Mouse (Mus musculus): ENCODE data around the gene Ociad1. TPM values are rescaled to one million over a fixed set of nuclear protein-coding genes. Genes with fewer than 3 reads are reported as not detected.

Gene Ociad1
- polyA plus RNA-seq (2012; fragmentation: generic; extraction: Trizol): 213 TPM

DNA sequence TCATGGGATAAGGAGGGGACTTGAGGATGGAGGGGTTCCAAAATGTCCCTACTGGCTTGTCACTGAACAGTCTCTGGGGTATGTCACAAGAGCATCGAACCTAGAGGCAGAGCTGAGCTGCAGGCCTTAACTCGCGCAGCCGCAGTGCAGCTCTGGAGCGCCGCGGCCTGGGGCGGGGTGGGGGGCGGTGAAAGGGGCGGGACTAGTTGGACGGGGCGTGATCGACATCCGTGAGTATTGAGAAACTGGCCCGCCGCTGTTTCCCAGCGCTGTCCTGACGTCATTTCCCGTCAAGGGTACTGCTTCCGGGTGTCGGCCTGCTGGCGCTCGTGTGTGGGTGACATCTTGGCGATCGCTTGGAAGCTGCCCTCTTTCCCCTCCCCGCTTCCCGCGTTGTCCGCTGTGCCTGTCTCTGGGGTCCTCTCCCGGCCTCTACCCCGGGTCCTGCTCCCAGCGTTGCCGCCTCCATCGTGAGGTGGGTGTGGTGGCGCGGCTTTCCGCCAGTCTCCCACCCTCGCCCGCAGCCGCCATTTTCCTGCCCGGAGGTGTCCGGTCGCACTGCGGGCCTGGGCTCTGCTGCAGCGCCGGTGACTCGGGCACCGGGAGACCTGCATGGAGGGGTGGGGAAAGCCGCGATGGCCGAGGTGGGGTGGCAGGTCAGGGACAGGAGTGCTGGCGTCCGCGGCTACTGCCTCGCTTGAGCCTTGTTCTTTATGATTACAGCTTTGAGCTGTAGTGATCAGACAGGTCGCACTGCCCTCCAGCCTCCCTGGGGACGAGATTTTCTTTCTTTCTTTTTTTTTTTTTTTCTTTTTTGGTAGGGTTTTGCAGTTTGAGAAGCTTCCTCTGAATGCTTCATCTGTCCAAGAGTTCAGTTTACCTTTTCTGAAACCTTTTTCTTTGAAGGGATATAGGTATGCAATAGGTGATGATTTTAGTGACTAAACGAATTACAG is at the start of gene Ociad1:
Gene Ociad1 (plus strand): TSS at position 283 of the 956 bp plus-strand sequence.
- Histone ChIP-seq H3K79me2 (ENCODE audit: control insufficient read depth, insufficient read depth) (peaks cover 50% of the 10 kb centered on the region), H3K4me3 (peak within 1 kb of the TSS; percentile 84), H3ac (ENCODE audit: control insufficient read depth, insufficient read length) (peak within 1 kb of the TSS; percentile 55), H3K36me3 (ENCODE audit: control insufficient read depth, insufficient read depth) (peaks cover 17% of the 10 kb centered on the region), H3K27me3 (ENCODE audit: control insufficient read depth, insufficient read depth, insufficient read length) (no peaks in the 10 kb centered on the region), H3K4me2 (ENCODE audit: low read depth) (peak within 1 kb of the TSS; percentile 83)
- TF ChIP-seq SRF (IDR thresholded peaks at IDR 0.05; ENCODE audit: control insufficient read depth, insufficient read length, low read depth) (no peak), POLR2A (IDR thresholded peaks at IDR 0.05; ENCODE audit: insufficient read length, low read depth) (peak; percentile 85), POLR2AphosphoS2 (IDR thresholded peaks at IDR 0.05; ENCODE audit: insufficient read length, low read depth) (peak; percentile 81), CEBPB (IDR thresholded peaks at IDR 0.05; ENCODE audit: insufficient read depth, poor library complexity, severe bottlenecking) (0 out of 2 replicates have a peak, but pooled peaks have one; percentile 13), REST (IDR thresholded peaks at IDR 0.05; ENCODE audit: insufficient read depth, insufficient read length) (no peak), USF1 (IDR thresholded peaks at IDR 0.05; ENCODE audit: low read depth) (no peak)

DNA sequence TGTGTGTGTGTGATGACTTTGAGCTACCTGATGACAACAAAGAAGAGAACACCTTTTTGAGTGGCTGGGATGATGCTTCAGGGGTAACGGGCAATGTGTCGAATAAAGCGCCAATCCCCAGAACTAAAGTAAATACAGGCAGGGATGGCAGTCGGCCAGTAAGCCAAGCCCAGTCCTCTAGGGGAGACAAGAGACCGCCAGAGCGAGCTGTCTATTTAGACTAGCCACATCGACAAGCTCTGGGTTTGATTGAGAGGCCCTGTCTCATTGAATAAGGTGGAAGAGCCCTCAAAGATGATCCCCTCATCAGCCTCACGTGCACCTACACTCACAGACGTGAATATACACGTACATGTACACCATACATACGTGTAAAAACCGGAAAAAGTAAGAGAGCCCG is 48.2 kb upstream of the Ociad1 start:
- Histone ChIP-seq H3K27me3 (ENCODE audit: control insufficient read depth, insufficient read depth, insufficient read length) (no peaks in the 10 kb centered on the region), H3K4me2 (ENCODE audit: low read depth) (no peak overlapping the region), H3ac (ENCODE audit: control insufficient read depth, insufficient read length) (no peak overlapping the region), H3K79me2 (ENCODE audit: control insufficient read depth, insufficient read depth) (peaks cover 61% of the 10 kb centered on the region), H3K36me3 (ENCODE audit: control insufficient read depth, insufficient read depth) (no peaks in the 10 kb centered on the region), H3K4me3 (no peak overlapping the region)
- TF ChIP-seq POLR2A (IDR thresholded peaks at IDR 0.05; ENCODE audit: insufficient read length, low read depth) (no peak), MYOG (IDR thresholded peaks at IDR 0.05; ENCODE audit: control insufficient read depth in 1 of 3, insufficient read depth in 1 of 3, insufficient read length in 2 of 3, low read depth in 2 of 3) (no peak), TCF12 (IDR thresholded peaks at IDR 0.05; ENCODE audit: insufficient read depth, poor library complexity, severe bottlenecking) (no peak), REST (IDR thresholded peaks at IDR 0.05; ENCODE audit: insufficient read depth, insufficient read length) (no peak), MYOD1 (IDR thresholded peaks at IDR 0.05; ENCODE audit: control insufficient read depth in 1 of 3, insufficient read length in 2 of 3, low read depth in 2 of 3) (no peak), POLR2AphosphoS2 (IDR thresholded peaks at IDR 0.05; ENCODE audit: insufficient read length, low read depth) (no peak), MAX (IDR thresholded peaks at IDR 0.05; ENCODE audit: low read depth) (no peak), TCF3 (IDR thresholded peaks at IDR 0.05; ENCODE audit: insufficient read length, low read depth) (no peak), USF1 (IDR thresholded peaks at IDR 0.05; ENCODE audit: low read depth) (no peak), E2F4 (IDR thresholded peaks at IDR 0.05; ENCODE audit: insufficient read depth) (no peak)

DNA sequence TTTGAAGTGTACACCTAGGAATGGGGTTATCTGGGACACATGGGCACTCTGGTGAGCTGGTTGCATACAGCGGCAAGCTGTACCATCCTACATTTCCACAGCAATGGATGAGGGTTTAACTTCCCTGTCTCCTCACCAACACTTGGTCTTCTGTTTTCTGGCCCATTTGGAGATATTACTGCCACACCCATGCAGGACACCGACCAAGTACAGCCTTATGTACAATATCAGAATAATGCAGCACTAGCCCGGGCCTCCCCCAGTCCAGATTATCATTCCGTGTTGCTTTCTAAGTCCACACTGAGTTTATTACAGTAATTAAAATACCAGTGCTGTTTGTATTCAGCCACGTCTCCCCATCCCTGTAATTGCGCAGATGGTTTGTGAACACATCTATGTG is 46.2 kb upstream of the Ociad1 start:
- H3ac ChIP-seq (ENCODE audit: control insufficient read depth, insufficient read length): no peak overlapping the region
- no peak overlapping the region for H3K4me2 ChIP-seq (ENCODE audit: low read depth)
- no peak overlapping the region for H3K4me3 ChIP-seq
- no peaks in the 10 kb centered on the region for H3K36me3 ChIP-seq (ENCODE audit: control insufficient read depth, insufficient read depth)
- peaks cover 64% of the 10 kb centered on the region for H3K79me2 ChIP-seq (ENCODE audit: control insufficient read depth, insufficient read depth)
- no peak for TF ChIP-seq USF1 (IDR thresholded peaks at IDR 0.05; ENCODE audit: low read depth)
- TF ChIP-seq REST (IDR thresholded peaks at IDR 0.05; ENCODE audit: insufficient read depth, insufficient read length): no peak
- no peak for TF ChIP-seq CEBPB (IDR thresholded peaks at IDR 0.05; ENCODE audit: insufficient read depth, poor library complexity, severe bottlenecking)
- TF ChIP-seq SRF (IDR thresholded peaks at IDR 0.05; ENCODE audit: control insufficient read depth, insufficient read length, low read depth): no peak
- no peak for TF ChIP-seq POLR2A (IDR thresholded peaks at IDR 0.05; ENCODE audit: insufficient read length, low read depth)
- no peak for TF ChIP-seq POLR2AphosphoS2 (IDR thresholded peaks at IDR 0.05; ENCODE audit: insufficient read length, low read depth)
- no peak for TF ChIP-seq MAX (IDR thresholded peaks at IDR 0.05; ENCODE audit: low read depth)
- no peak for TF ChIP-seq TCF3 (IDR thresholded peaks at IDR 0.05; ENCODE audit: insufficient read length, low read depth)
- no peak for TF ChIP-seq MYOD1 (IDR thresholded peaks at IDR 0.05; ENCODE audit: control insufficient read depth in 1 of 3, insufficient read length in 2 of 3, low read depth in 2 of 3)
- no peak for TF ChIP-seq E2F4 (IDR thresholded peaks at IDR 0.05; ENCODE audit: insufficient read depth)
- no peak for TF ChIP-seq TCF12 (IDR thresholded peaks at IDR 0.05; ENCODE audit: insufficient read depth, poor library complexity, severe bottlenecking)
- TF ChIP-seq MYOG (IDR thresholded peaks at IDR 0.05; ENCODE audit: control insufficient read depth in 1 of 3, insufficient read depth in 1 of 3, insufficient read length in 2 of 3, low read depth in 2 of 3): no peak
- no peaks in the 10 kb centered on the region for H3K27me3 ChIP-seq (ENCODE audit: control insufficient read depth, insufficient read depth, insufficient read length)

DNA sequence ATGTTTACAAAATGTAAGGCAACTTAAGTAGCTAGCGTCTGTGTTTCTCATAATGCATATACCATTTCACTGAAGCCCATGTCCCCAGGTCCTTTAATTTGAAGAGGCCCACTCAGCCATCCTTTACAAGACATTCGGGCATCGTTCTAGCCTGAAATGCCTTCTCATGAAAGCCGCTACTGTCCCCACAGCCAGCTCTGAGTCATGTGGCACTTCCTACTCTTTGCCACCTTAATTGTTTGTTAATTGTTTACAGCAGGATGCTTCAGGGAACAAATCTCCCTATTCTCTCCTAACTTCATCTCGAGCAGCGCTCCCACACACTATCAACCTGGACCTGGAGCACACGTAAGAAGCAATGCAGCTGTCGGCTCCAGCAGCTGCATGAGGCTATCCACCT is 44.4 kb upstream of the Ociad1 start:
- Histone ChIP-seq H3K4me3 (no peak overlapping the region), H3K36me3 (ENCODE audit: control insufficient read depth, insufficient read depth) (no peaks in the 10 kb centered on the region), H3K27me3 (ENCODE audit: control insufficient read depth, insufficient read depth, insufficient read length) (no peaks in the 10 kb centered on the region), H3ac (ENCODE audit: control insufficient read depth, insufficient read length) (no peak overlapping the region), H3K4me2 (ENCODE audit: low read depth) (no peak overlapping the region), H3K79me2 (ENCODE audit: control insufficient read depth, insufficient read depth) (peaks cover 80% of the 10 kb centered on the region)
- TF ChIP-seq CEBPB (IDR thresholded peaks at IDR 0.05; ENCODE audit: insufficient read depth, poor library complexity, severe bottlenecking) (no peak), POLR2A (IDR thresholded peaks at IDR 0.05; ENCODE audit: insufficient read length, low read depth) (no peak), USF1 (IDR thresholded peaks at IDR 0.05; ENCODE audit: low read depth) (no peak), MYOD1 (IDR thresholded peaks at IDR 0.05; ENCODE audit: control insufficient read depth in 1 of 3, insufficient read length in 2 of 3, low read depth in 2 of 3) (peak in 2 of 3 experiments; percentile 39 to 47), TCF12 (IDR thresholded peaks at IDR 0.05; ENCODE audit: insufficient read depth, poor library complexity, severe bottlenecking) (no peak), POLR2AphosphoS2 (IDR thresholded peaks at IDR 0.05; ENCODE audit: insufficient read length, low read depth) (no peak), REST (IDR thresholded peaks at IDR 0.05; ENCODE audit: insufficient read depth, insufficient read length) (no peak), MAX (IDR thresholded peaks at IDR 0.05; ENCODE audit: low read depth) (no peak), E2F4 (IDR thresholded peaks at IDR 0.05; ENCODE audit: insufficient read depth) (no peak), MYOG (IDR thresholded peaks at IDR 0.05; ENCODE audit: control insufficient read depth in 1 of 3, insufficient read depth in 1 of 3, insufficient read length in 2 of 3, low read depth in 2 of 3) (peak in 1 of 3 experiments; percentile 66), TCF3 (IDR thresholded peaks at IDR 0.05; ENCODE audit: insufficient read length, low read depth) (no peak), SRF (IDR thresholded peaks at IDR 0.05; ENCODE audit: control insufficient read depth, insufficient read length, low read depth) (no peak)
